Mouse (Mus musculus): ENCODE measurements around the gene Cnr2. TPM values are rescaled to one million over a fixed set of nuclear protein-coding genes. Genes with fewer than 3 reads are reported as not detected.

The Cnr2 gene
- total RNA-seq, 2 experiments from 2014 or later = 19.4 TPM

DNA sequence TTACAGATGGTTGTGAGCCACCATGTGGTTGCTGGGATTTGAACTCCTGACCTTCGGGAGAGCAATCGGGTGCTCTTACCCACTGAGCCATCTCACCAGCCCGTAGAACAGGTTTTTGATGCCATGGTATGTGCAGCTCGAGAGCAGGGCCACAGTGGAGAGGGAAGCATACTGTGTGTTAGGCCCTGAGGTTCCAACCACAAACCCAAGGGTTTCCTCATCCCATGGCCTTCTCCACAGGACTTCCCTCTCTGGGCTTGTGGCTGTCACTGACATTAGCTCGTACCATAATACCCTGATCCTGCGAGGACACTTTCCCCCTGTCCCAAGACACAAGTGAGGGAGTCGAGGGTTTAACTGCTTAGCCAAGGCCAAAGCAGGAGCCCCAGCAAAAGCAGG lies 3.9 kb downstream of the Cnr2 start:
- no peak for ATAC-seq (replicated peaks; ENCODE audit: low FRiP score, low TSS enrichment, poor library complexity, severe bottlenecking)

DNA sequence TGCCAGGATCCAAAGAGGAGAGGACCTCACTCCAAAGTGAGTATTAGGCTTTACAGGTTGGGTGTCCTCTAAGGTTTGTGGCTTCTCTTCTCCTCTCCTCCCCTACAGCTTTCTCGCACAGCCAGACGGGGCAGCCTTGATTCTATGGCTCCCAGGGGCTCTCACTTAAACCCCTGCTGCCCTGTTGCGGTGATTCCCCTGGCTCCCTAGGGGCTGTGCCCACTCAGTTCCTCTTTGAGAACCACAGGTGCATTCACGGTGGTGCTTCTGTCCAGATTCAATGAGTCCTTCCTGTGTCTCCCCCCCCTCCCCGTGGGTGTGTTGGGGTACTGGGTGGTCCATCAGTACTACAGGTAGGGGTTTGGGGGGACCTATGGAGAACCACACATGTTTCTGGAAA lies 4.8 kb downstream of the Cnr2 start:
- ATAC-seq (replicated peaks; ENCODE audit: low FRiP score, low TSS enrichment, poor library complexity, severe bottlenecking) = no peak

DNA sequence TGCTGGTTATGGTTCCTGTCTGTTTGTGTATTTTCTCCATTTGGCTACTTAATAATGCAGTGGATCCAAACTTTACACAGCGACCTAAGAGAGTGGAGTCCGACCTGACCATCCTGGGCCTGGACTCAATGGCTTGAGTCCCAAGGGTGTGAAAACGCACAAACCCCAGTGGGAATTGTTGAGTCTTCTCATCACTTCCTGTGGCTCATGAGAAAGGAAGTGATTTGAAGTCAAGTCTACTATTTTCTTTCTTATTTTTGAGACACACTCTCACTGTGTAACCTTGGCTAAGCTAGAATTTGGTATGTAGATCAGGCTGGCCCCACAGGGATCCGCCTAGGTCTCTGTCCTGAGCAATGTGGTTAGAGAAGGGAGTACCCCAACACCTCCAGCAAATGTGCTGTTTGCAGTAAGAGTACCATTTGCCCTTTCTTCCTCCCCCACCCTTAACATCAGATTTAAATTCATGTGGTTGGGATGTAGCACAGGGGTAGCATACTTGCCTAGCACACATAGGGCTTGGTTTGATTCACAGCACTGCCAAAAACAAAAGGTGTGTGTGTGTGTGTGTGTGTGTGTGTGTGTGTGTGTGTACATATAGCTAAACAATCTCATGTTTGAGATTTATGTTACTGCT lies 7.5 kb downstream of the Cnr2 start:
- no peak for ATAC-seq (replicated peaks; ENCODE audit: low FRiP score, low TSS enrichment, poor library complexity, severe bottlenecking)

DNA sequence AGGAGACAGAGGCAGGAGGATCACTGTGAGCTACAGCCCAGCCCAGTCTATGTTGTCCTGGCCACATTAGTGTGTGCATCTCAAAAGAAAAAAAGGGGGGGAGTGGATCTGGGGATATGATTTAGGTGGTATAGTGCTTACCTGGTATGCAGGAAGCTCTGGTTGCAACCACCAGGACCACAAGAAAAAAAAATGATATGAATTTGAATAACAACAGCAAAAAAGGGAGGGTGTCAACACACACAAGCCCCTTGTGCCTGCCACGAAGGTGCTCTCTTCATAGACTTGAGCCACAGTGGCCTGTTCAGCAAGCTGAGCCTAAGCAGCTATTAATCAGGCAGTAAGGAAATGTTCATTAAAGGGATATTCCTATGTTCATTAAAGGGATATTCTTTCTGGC lies 9.6 kb downstream of the Cnr2 start:
- no peak for ATAC-seq (replicated peaks; ENCODE audit: low FRiP score, low TSS enrichment, poor library complexity, severe bottlenecking)

DNA sequence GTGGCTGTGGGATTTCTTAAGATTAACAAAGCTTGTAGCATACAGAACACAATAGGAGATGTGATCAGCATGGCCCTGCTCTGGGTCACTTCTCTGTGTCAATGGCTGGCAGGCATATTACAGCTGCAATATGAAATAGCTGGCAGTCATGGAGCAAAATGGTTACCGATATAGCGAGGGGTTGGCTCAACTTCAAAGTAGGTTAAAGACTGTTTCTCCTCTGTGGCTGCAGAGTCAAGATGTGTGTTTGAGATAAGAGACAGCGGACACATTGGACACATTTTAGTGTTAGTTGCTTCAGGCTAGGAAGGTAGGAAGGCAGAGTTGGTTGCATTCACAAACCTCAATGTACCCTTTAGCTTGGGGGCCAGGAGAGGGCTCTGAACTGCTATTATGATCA lies 11.4 kb downstream of the Cnr2 start:
- peak; percentile 88 for ATAC-seq (replicated peaks; ENCODE audit: low FRiP score, low TSS enrichment, poor library complexity, severe bottlenecking)

DNA sequence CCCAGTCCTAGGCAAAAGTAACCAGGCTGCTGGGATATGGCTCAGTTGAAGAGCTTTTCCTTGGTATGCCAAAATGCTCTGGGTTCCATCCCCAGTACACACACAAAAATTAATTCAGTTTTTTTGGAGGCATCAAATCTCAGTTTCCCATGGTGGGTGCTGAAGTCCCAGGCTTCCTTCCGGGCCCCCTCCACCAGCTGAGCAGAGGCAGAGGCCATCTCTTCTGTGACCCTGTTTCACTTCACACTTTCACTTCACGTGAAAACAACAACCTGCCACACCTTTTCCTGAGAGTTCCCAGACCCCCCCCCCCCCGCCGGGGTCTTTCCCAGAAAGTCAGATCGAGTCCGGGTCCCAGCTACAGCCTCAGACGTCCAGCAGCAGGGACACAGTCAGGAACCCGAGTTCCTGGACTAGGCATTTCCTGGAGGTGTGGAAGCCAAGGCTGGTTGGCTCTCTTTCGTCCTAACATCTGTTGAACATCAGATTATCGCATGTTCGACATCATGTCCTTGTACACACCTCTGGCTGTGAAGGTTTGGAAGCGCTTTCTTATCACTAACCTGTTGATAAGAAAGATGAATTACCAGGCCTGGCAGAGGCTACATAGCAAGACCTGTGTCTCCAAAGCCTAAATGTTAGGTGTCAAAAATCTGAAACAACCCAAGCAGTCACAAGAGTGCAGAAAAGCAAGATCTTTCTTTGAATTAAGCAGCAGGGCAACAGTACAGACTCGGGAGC lies 14.3 kb downstream of the Cnr2 start:
- ATAC-seq (replicated peaks; ENCODE audit: low FRiP score, low TSS enrichment, poor library complexity, severe bottlenecking) = no peak

DNA sequence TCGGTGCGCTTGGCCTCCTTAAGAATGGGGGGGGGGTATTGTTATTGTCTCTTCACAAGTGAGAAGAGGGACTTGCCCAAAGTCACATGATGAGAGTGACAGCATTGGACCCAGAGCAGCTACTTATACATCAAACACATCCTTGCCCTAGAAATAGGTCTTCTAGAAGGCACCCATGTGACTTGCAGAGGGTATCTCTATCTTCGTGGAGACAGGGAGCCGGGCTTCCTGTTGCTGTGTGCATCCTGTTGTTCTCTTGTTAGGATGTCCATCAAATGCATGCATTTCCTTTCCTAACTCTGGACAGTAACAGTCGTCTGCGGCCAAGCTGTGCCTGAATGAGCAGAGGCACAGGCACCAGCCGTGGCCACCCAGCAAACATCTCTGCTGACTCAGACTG lies 16.3 kb downstream of the Cnr2 start:
- ATAC-seq (replicated peaks; ENCODE audit: low FRiP score, low TSS enrichment, poor library complexity, severe bottlenecking) = no peak

DNA sequence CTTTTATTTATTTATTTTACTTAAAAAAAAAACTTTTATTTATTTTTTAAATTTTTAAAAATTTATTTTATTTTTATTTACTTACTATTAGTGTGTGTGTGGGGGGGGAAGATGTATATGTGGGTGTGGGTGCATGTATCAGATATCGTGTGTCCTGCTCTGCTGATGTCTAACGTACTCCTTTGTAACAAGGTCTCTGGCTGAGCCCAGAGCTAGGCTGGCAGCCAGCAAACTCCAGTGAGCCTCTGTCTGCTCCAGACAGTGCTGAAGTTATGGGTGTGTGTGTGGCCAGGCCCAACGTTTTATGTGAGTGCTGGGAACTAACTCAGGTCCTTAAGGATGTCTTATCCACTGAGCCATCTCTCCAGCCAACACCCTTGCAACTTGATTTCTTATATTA lies 17.0 kb downstream of the Cnr2 start:
- ATAC-seq (replicated peaks; ENCODE audit: low FRiP score, low TSS enrichment, poor library complexity, severe bottlenecking) = peak; percentile 72

DNA sequence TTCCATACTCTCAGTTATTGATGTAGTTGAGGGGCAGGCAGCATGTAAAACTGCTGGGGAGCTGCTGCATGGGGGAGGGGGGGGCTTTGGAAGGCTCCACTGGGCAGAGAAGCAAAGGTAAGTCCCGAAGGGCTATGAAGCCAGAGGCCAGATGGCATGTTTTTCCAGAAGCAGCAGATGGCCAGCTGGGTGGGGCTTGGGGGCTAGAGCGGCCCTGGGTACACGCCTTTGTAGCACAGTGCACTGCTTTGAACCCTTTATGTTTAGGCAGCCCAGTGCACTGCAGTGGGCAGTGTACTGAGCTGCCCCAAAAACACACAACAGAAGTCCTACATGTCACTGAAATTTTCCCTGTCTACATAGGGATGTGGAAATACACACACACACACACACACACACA lies 17.6 kb downstream of the Cnr2 start:
- ATAC-seq (replicated peaks; ENCODE audit: low FRiP score, low TSS enrichment, poor library complexity, severe bottlenecking) = peak; percentile 18; the same call in 1 of the 2 replicates

DNA sequence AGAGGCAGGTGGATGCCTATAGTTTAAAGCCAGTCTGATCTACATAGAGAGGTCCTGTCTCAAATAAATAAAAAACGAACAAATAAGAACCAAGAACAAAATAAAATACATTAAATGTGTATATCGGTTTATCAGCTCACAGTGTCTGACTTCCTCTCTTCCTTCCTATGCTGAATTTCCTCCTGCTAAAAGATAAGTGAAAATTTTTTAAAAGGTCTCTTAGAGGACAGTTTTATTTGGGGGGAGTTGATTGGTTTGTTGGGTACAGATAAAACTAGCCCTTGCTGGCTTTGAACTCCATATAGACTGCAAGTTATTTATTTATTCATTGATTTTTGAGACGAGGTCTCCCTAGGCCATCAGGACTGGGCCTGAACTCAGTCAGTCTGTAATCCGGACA lies 18.2 kb downstream of the Cnr2 start:
- ATAC-seq (replicated peaks; ENCODE audit: low FRiP score, low TSS enrichment, poor library complexity, severe bottlenecking) = peak; percentile 29; the same call in 1 of the 2 replicates

DNA sequence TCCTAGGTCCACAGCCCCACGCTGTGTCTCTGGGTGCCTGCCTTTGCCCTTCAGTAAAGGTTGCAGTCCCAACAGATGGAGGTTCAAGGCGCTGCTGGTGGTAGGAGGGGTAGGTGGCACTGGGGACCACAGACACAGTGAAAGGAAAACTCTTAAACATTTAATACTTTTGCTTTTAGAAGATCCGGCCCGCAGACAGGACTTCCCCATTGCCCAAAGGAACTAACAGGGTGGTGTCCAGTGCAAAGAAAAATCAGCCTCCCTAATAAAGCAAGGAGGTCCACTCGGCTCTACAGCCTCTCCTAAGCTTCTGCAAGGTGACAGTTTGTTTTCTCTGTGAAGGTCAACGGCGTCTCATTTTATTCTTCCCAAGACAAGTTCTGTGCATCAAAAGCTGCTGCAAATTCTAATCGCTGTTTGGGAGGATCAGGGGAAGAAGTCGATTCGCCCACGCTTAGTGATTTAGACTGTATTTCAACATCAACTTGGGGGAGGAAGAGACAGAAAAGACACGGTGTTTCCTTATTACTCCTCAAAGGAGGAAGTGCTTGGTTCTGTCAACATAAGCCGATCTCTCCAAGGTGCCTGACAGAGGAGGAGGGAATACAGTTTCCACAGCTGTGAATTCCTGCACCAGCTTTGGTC lies 23.6 kb downstream of the Cnr2 start:
- ATAC-seq (replicated peaks; ENCODE audit: low FRiP score, low TSS enrichment, poor library complexity, severe bottlenecking) = no peak

DNA sequence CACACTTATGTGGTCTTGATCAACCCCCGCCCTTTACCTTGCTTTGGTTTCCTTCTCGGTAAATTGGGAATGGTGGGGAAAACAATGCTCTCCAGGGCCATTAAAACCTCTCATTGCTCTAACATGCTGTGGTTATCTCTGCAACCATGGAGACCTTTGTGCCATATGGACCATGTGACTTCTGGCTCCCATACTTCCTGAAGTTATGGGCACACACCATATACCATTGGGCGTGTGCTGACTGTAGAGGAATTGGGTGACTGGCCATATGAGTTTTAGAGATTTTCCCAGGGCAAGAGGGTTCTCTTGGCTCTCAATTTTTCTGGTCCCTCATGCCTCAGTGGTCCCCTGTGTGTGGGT lies 24.1 kb downstream of the Cnr2 start:
- no peak for ATAC-seq (replicated peaks; ENCODE audit: low FRiP score, low TSS enrichment, poor library complexity, severe bottlenecking)

DNA sequence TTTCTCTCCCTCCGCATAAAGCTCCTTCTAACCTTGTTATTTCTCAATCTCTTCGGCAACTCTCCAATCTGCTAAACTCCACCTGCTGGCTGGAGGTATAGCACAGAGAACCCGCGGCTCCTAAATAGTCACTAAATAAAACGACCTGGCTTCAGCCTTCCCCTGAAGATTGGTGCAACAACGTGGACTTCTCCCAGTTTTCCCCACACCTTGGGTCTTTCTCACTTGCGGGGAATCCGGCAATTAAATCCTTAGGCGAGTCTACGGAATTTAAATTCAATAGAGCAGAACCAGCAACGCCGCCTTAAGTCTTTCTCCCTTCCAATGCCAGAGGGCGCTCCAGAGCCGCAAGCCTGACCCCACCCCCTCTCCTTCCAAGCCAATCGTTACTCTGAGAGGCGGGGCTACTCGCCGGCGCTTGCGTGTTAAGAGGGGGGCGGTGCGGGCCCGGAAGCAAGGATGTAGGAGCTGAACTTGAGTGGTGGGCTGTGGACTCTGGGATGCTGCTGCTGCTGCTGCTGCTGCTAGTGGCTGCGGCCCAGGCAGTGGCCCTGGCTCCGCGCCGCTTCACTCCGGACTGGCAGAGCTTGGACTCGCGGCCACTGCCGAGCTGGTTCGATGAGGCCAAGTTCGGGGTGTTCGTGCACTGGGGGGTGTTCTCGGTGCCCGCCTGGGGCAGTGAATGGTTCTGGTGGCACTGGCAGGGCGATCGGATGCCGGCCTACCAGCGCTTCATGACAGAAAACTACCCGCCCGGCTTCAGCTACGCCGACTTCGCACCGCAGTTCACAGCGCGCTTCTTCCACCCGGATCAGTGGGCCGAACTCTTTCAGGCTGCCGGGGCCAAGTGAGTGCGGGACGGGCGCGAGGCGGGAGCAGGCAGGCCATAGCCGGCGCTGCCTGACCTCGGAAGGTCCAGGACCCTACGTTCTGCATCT lies 25.4 kb downstream of the Cnr2 start, which contains the start of gene Fuca1:
Fuca1 (plus strand) TSS at position 432 of the 938 bp plus-strand sequence.
- peak; percentile 91 for ATAC-seq (replicated peaks; ENCODE audit: low FRiP score, low TSS enrichment, poor library complexity, severe bottlenecking)

DNA sequence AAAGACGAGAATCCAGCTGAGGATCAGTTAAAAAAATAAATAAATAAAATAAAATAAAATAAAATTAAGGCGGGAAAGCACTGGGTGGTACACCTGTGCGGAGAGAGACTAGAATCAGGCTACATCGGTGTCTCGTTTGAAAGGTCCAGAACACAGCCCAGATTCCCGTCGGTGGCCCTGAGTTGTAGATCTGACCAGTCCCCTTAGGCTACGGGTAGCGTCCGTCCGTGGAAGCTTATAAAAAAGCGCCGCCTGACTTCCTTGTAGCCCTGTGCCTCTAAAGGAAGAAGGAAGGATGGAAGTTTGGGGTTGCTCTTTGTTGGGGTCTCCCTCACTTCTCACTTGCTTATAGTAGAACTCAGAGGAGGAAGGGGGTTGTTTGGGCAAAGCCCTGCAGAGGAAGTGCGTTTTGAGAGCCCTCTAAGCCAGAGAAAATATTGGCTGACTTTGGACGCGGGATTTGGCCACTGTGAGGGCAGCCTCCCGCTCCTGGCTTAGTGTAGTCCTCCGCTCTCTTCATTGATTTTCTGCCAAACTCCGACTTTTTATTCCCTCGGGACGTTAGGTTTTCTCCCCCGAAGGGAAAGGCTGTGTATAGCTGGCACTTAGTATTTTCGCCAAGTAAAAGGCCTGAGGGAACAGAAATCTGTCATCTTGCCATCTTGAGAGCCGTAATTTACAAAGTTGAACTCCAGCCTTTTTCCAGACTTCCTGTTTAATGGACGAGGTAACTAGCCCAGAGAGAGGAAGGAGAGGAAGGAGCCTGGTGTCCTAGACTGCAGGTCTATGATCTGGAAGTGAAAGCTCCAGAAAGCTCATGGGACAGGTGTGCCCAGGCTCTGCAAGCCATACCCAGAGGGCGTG lies 26.3 kb downstream of the Cnr2 start:
- no peak for ATAC-seq (replicated peaks; ENCODE audit: low FRiP score, low TSS enrichment, poor library complexity, severe bottlenecking)

DNA sequence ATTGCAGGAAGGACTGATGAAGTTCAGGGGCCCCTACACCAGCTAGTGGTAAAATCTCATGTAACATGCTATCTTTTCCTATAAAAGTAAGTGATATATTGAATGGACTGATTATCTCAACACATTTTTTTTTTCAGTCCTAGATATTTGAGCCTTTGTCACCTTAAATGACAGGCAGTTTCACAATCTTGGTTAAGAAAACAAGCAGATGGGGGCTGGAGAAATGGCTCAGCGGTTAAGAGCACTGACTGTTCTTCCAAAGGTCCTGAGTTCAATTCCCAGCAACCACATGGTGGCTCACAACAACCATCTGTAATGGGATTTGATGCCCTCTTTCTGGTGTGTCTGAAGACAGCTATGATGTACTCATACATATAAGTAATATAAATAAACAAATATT lies 27.0 kb downstream of the Cnr2 start:
- ATAC-seq (replicated peaks; ENCODE audit: low FRiP score, low TSS enrichment, poor library complexity, severe bottlenecking) = no peak

DNA sequence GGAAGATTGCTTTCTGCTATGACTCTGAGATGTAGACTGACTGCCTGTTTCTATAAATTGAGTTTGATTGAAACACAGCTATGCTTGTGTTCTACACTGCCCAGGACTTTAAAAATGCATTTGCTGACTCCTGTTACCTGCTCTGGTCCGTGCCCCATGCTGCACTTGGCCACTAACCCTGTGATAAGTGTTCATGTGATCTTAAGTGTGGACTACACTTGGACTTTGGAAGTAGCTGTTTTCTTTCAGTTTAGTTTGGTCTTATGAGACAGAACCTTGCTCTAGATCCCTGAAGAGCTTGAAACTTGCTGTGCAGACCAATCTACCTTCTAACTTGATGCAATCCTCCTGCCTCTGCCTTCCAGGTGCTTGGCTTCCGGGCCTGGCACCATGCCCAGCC lies 29.2 kb downstream of the Cnr2 start:
- ATAC-seq (replicated peaks; ENCODE audit: low FRiP score, low TSS enrichment, poor library complexity, severe bottlenecking) = no peak

DNA sequence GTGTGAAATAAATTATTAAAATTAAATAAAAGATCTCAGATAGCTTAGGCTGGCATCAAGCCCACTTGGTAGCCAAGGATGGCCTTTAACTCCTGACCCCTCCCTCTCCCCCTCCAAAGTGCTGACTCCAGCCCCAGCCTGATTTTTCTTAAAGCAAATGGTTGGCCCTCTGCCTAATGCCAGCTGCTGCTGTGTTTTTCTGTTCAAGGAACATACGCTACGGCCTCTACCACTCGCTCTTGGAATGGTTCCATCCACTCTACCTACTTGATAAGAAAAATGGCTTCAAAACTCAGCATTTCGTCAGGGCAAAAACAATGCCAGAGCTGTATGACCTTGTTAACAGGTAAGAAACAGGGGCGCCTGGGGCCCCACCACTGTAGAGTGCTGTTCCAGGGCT lies 30.1 kb downstream of the Cnr2 start:
- ATAC-seq (replicated peaks; ENCODE audit: low FRiP score, low TSS enrichment, poor library complexity, severe bottlenecking) = no peak

DNA sequence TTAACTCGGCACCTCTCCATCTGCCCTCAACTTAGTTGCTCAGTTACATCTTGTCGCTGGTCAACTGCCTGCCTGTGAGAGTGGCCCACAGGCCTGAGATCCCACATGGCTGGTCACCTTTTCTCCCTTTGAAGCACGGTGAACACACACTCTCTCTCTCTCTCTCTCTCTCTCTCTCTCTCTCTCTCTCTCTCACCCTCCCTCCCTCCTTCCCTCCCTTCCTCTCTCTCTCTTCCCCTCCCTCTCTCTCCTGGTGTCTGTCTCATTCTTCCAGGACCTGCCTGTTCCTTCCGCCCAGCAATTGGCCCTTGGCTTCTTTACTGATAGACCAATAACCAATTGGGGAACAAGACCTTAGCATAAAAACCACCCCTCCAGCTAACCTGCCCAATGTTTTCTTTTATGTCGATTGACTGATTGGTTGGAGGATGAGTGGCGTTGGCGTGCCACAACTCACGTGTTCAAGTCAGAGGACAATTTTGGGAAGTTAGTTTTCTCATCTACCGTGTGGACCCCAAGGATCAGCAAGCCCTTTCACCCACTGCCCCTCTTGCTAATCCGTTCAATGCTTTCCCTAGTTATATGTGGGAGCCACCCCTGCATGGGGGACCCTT lies 31.1 kb downstream of the Cnr2 start:
- no peak for ATAC-seq (replicated peaks; ENCODE audit: low FRiP score, low TSS enrichment, poor library complexity, severe bottlenecking)

DNA sequence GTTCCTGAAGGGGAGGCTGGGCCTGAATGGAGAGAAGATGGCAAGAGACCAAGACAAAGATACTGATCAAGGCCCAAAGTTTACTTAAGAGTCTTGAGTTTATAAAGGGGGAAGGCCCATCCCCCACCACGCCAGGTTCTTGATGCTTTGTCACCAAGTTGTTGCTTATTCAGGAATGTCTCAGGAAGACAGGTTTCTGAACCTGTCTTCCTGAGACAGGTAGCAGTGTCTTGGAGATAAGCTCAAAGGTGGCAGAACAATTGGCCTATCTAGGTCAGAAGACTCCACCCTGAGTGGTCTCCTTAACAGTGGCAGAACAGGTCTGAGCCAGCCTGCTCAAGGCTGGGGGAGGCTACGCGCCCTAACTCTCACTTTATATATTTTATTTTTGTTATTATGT lies 31.7 kb downstream of the Cnr2 start:
- ATAC-seq (replicated peaks; ENCODE audit: low FRiP score, low TSS enrichment, poor library complexity, severe bottlenecking) = no peak
